Mouse (Mus musculus): ENCODE results near the gene Saxo1. TPM values are rescaled to one million over a fixed set of nuclear protein-coding genes. Genes with fewer than 3 reads are reported as not detected.

Gene Saxo1
- polyA plus RNA-seq, 1 experiment from 2014 or later, result 0.15 TPM

DNA sequence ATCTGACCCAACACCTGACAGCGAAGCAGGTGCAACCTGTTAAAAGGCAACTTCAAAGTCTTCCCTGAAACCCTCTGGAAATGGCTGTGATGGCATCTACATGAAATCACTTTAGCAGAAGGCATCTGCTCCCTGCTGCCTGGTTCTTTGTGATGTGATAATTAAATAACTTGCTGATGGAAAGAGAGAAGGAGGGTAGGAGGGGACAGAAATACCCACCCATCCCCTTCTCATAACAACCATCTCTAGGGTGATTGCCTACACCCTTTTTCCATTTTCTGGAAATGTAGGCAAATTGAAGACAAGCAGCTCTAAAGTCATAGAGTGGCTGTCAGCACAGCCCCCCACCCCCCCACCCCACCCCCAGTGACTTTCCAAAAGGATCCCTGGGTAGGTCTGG lies 33.6 kb downstream of the Saxo1 start:
- Histone ChIP-seq H3K27me3 (replicated peaks) (no peaks in the 10 kb centered on the region), H3K9me3 (no peaks in the 10 kb centered on the region), H3K36me3 (no peaks in the 10 kb centered on the region), H3K4me1 (no peaks in the 10 kb centered on the region; the same call in 1 of the 2 replicates), H3K9ac (no peak overlapping the region), H3K4me2 (no peak overlapping the region), H3K27ac (no peak overlapping the region), H3K4me3 (replicated peaks) (no peak overlapping the region)
- no peak for ATAC-seq (ENCODE audit: insufficient read depth, low FRiP score, low read depth)
- WGBS, result 96% methylated on average over 1 of the region's 1 CpGs

DNA sequence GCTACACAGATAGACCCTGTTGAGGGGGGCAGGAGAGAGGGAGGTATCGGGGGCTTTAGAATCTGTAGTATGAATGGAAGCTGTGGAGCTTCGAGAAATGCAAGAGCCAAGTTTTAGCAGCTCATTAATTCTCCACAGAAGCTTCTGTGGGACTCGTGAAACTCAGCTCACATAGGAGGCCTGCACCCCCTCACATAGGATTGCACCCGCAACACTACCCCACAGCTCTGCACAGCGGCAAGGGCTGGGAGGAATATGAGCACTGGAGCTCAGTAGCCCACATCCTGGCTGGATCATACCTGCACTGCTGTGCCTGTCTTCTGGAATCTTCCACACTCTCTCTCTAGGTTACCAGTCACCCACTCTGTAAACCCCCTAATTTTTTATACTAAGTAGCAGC lies 34.4 kb downstream of the Saxo1 start:
- Histone ChIP-seq H3K9me3 (no peaks in the 10 kb centered on the region), H3K4me3 (replicated peaks) (no peak overlapping the region), H3K27ac (no peak overlapping the region), H3K4me1 (no peaks in the 10 kb centered on the region; the same call in 1 of the 2 replicates), H3K36me3 (no peaks in the 10 kb centered on the region), H3K9ac (no peak overlapping the region), H3K4me2 (no peak overlapping the region), H3K27me3 (replicated peaks) (no peaks in the 10 kb centered on the region)
- 70% methylated on average over 5 of the region's 5 CpGs for WGBS
- no peak for ATAC-seq (ENCODE audit: insufficient read depth, low FRiP score, low read depth)

DNA sequence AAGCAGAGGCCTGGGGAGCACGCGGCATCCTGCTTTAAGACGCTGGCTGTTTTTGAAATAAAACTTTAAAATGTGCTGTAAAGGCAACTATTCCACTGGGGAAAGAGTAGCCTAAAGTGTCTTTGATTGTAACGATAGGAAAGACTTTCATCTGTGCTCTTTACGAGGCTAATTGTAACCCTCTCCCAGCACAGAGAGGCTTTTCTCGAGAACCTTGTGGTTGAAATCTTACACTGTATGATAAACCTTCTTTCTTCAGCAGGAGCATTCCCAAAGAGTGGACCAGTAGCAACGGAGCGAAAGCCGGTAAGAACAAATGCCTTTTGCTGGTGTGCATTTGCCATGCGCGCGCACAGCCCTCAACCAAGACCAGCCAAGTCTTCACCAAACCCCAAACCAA lies 37.4 kb downstream of the Saxo1 start:
- H3K27me3 ChIP-seq (replicated peaks), result no peaks in the 10 kb centered on the region
- ATAC-seq (ENCODE audit: insufficient read depth, low FRiP score, low read depth), result no peak
- no peaks in the 10 kb centered on the region for H3K9me3 ChIP-seq
- no peaks in the 10 kb centered on the region for H3K4me1 ChIP-seq
- no peak overlapping the region for H3K4me2 ChIP-seq
- no peak overlapping the region for H3K27ac ChIP-seq
- no peak overlapping the region for H3K9ac ChIP-seq
- H3K4me3 ChIP-seq (replicated peaks), result no peak overlapping the region
- H3K36me3 ChIP-seq, result no peaks in the 10 kb centered on the region
- 87% methylated on average over 12 of the region's 12 CpGs for WGBS

- H3K4me2 ChIP-seq, result no peak overlapping the region
- H3K27me3 ChIP-seq (replicated peaks), result no peaks in the 10 kb centered on the region
- no peak overlapping the region for H3K27ac ChIP-seq
- WGBS, result 60% methylated on average over 6 of the region's 6 CpGs
- no peaks in the 10 kb centered on the region for H3K9me3 ChIP-seq
- no peaks in the 10 kb centered on the region for H3K36me3 ChIP-seq
- no peak overlapping the region for H3K9ac ChIP-seq
- ATAC-seq (ENCODE audit: insufficient read depth, low FRiP score, low read depth), result no peak
- no peaks in the 10 kb centered on the region for H3K4me1 ChIP-seq
- no peak overlapping the region for H3K4me3 ChIP-seq (replicated peaks)
These were observed 38.2 kb downstream of the Saxo1 start for GRCm38 (mm10) chr4:86519953-86520352.

GRCm38 (mm10) chr4:86504656-86505055 lies 53.5 kb downstream of the Saxo1 start:
- 59% methylated on average over 6 of the region's 6 CpGs for WGBS
- H3K4me2 ChIP-seq, result no peak overlapping the region

GRCm38 (mm10) chr4:86499561-86499960 lies 58.6 kb downstream of the Saxo1 start:
- WGBS, result 92% methylated on average over 1 of the region's 1 CpGs
- ATAC-seq (ENCODE audit: insufficient read depth, low FRiP score, low read depth), result no peak
- H3K27ac ChIP-seq, result no peak overlapping the region
- no peak overlapping the region for H3K4me3 ChIP-seq (replicated peaks)
- no peaks in the 10 kb centered on the region for H3K4me1 ChIP-seq
- no peaks in the 10 kb centered on the region for H3K27me3 ChIP-seq (replicated peaks)
- H3K4me2 ChIP-seq, result no peak overlapping the region
- no peaks in the 10 kb centered on the region for H3K36me3 ChIP-seq
- H3K9me3 ChIP-seq, result no peaks in the 10 kb centered on the region
- H3K9ac ChIP-seq, result no peak overlapping the region

More at GRCm38 (mm10) chr4:86504656-86505055, 53.5 kb downstream of the Saxo1 start:
- H3K27me3 ChIP-seq (replicated peaks), result no peaks in the 10 kb centered on the region
- no peak overlapping the region for H3K9ac ChIP-seq
- H3K4me1 ChIP-seq, result no peaks in the 10 kb centered on the region
- no peaks in the 10 kb centered on the region for H3K36me3 ChIP-seq
- H3K4me3 ChIP-seq (replicated peaks), result no peak overlapping the region
- no peaks in the 10 kb centered on the region for H3K9me3 ChIP-seq
- no peak for ATAC-seq (ENCODE audit: insufficient read depth, low FRiP score, low read depth)
- H3K27ac ChIP-seq, result no peak overlapping the region

GRCm38 (mm10) chr4:86498754-86499153 lies 59.4 kb downstream of the Saxo1 start:
- Histone ChIP-seq H3K36me3 (no peaks in the 10 kb centered on the region), H3K9me3 (no peaks in the 10 kb centered on the region), H3K4me2 (no peak overlapping the region), H3K27me3 (replicated peaks) (no peaks in the 10 kb centered on the region), H3K4me1 (no peaks in the 10 kb centered on the region), H3K4me3 (replicated peaks) (no peak overlapping the region), H3K9ac (no peak overlapping the region), H3K27ac (no peak overlapping the region)
- WGBS, result 38% methylated on average over 5 of the region's 5 CpGs
- ATAC-seq (ENCODE audit: insufficient read depth, low FRiP score, low read depth), result peak; percentile 87; the same call in 1 of the 2 replicates

- no peak for ATAC-seq (ENCODE audit: insufficient read depth, low FRiP score, low read depth)
- H3K9ac ChIP-seq, result no peak overlapping the region
- H3K9me3 ChIP-seq, result no peaks in the 10 kb centered on the region
- H3K27ac ChIP-seq, result no peak overlapping the region
- H3K27me3 ChIP-seq (replicated peaks), result no peaks in the 10 kb centered on the region
- no peaks in the 10 kb centered on the region for H3K36me3 ChIP-seq
- 81% methylated on average over 5 of the region's 5 CpGs for WGBS
- H3K4me1 ChIP-seq, result 0 out of 2 replicates have a peak, but pooled peaks cover 4% of the 10 kb centered on the region
- no peak overlapping the region for H3K4me2 ChIP-seq
- H3K4me3 ChIP-seq (replicated peaks), result no peak overlapping the region
These were observed 69.0 kb downstream of the Saxo1 start for GRCm38 (mm10) chr4:86489128-86489527.

DNA sequence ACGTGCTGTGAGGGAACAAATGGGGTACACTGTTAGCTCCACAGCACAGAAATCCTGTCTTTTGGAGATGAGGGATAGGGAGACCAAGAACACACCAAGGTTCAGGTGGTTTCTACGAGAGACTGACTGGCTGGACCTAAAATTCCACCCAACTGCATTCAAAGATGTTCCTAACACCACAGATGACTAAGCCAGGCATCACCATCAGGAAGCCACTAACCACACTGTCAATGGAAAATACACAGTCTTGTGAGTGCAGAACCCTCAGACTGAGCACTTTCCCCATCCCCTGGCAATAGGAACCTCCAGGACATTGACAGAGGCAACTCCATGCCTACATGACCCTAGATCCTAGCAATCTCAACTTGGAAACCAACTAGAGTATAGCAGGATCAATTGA lies 71.2 kb downstream of the Saxo1 start:
- H3K4me2 ChIP-seq, result no peak overlapping the region
- H3K4me1 ChIP-seq, result 0 out of 2 replicates have a peak, but pooled peaks cover 4% of the 10 kb centered on the region
- H3K27ac ChIP-seq, result no peak overlapping the region
- no peaks in the 10 kb centered on the region for H3K9me3 ChIP-seq
- no peak overlapping the region for H3K4me3 ChIP-seq (replicated peaks)
- H3K27me3 ChIP-seq (replicated peaks), result no peaks in the 10 kb centered on the region
- 85% methylated on average over 2 of the region's 2 CpGs for WGBS
- no peak overlapping the region for H3K9ac ChIP-seq
- no peak for ATAC-seq (ENCODE audit: insufficient read depth, low FRiP score, low read depth)
- H3K36me3 ChIP-seq, result no peaks in the 10 kb centered on the region

- Histone ChIP-seq H3K4me1 (0 out of 2 replicates have a peak, but pooled peaks cover 4% of the 10 kb centered on the region), H3K9me3 (no peaks in the 10 kb centered on the region), H3K27ac (no peak overlapping the region), H3K4me3 (replicated peaks) (no peak overlapping the region), H3K9ac (no peak overlapping the region), H3K27me3 (replicated peaks) (no peaks in the 10 kb centered on the region), H3K4me2 (no peak overlapping the region), H3K36me3 (no peaks in the 10 kb centered on the region)
- no peak for ATAC-seq (ENCODE audit: insufficient read depth, low FRiP score, low read depth)
- 76% methylated on average over 4 of the region's 4 CpGs for WGBS
These were observed 71.6 kb downstream of the Saxo1 start for GRCm38 (mm10) chr4:86486491-86486890.

DNA sequence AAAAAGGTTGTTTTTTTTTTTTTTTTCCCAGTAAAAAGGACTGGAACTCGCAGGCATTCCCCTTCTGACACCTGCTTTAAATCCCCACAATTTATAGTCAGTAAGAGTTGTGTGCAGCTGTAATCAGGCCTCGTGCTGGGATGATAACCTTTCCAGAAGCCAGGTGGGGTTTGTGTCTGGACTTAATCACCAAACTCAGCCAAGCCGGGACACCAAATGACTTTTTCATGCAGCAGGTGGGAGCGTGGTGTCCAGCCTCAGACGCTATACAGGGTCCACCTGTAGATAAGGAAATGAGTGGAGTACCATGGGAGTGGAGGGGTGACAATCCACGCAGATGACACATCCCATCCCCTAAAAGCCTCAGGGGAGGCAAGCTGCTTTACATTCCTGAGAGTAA lies 73.1 kb downstream of the Saxo1 start:
- WGBS, result 35% methylated on average over 6 of the region's 6 CpGs

DNA sequence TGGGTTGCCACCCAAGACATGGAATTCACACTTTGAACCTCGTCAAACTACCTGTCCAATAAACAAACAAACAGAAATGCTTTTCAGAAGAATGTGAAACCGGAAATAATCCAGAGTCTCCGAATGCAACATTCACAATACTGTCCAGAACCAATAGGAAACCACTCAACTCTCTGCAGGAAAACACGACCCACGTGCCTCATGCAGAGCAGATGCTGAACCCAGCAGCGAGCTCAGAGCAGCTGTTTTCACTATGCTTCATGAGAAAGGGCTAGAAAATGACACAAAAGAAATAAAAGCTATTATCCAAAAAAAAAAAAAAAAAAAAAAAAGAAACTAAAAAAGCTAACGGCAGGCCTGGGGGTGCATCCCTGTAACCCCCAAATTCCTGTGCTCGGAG lies 74.4 kb downstream of the Saxo1 start:
- Histone ChIP-seq H3K27ac (no peak overlapping the region), H3K9me3 (no peaks in the 10 kb centered on the region), H3K4me2 (no peak overlapping the region), H3K36me3 (no peaks in the 10 kb centered on the region), H3K27me3 (replicated peaks) (no peaks in the 10 kb centered on the region), H3K9ac (no peak overlapping the region), H3K4me1 (0 out of 2 replicates have a peak, but pooled peaks cover 4% of the 10 kb centered on the region), H3K4me3 (replicated peaks) (no peak overlapping the region)
- ATAC-seq (ENCODE audit: insufficient read depth, low FRiP score, low read depth), result no peak
- WGBS, result 72% methylated on average over 8 of the region's 8 CpGs

More for the DNA sequence above, 73.1 kb downstream of the Saxo1 start:
- H3K36me3 ChIP-seq, result no peaks in the 10 kb centered on the region
- H3K4me2 ChIP-seq, result no peak overlapping the region
- no peaks in the 10 kb centered on the region for H3K9me3 ChIP-seq
- no peak overlapping the region for H3K27ac ChIP-seq
- H3K9ac ChIP-seq, result no peak overlapping the region
- H3K4me3 ChIP-seq (replicated peaks), result no peak overlapping the region
- 0 out of 2 replicates have a peak, but pooled peaks cover 4% of the 10 kb centered on the region for H3K4me1 ChIP-seq
- H3K27me3 ChIP-seq (replicated peaks), result no peaks in the 10 kb centered on the region
- no peak for ATAC-seq (ENCODE audit: insufficient read depth, low FRiP score, low read depth)

- no peak overlapping the region for H3K27ac ChIP-seq
- H3K36me3 ChIP-seq, result no peaks in the 10 kb centered on the region
- no peak overlapping the region for H3K4me2 ChIP-seq
- no peaks in the 10 kb centered on the region for H3K9me3 ChIP-seq
- H3K9ac ChIP-seq, result no peak overlapping the region
- WGBS, result 80% methylated on average over 6 of the region's 6 CpGs
- H3K4me1 ChIP-seq, result 0 out of 2 replicates have a peak, but pooled peaks cover 4% of the 10 kb centered on the region
- ATAC-seq (ENCODE audit: insufficient read depth, low FRiP score, low read depth), result no peak
- H3K27me3 ChIP-seq (replicated peaks), result no peaks in the 10 kb centered on the region
- no peak overlapping the region for H3K4me3 ChIP-seq (replicated peaks)
These were observed 75.0 kb downstream of the Saxo1 start for GRCm38 (mm10) chr4:86483013-86483615.

Measured in stomach, embryonic 15.5 days (tissue).